Mouse (Mus musculus): ENCODE measurements at regions not wholly inside any gene's neighbourhood (a gene's known extent, or its start where the extent isn't known, plus 50 kb on each side); places are given as distances from the start of the nearest gene placed in this dataset.

GRCm38 (mm10) chr4:40537859-40538258 lies 65.9 kb downstream of the Tmem215 start:
- Histone ChIP-seq H3K9ac (ENCODE audit: low read length) (no peak overlapping the region), H3K4me2 (ENCODE audit: low read length) (no peak overlapping the region), H3K27ac (replicated peaks in 1 of 2; ENCODE audit: control insufficient read depth in 1 of 2, insufficient read depth in 1 of 2, low read depth in 2 of 2, low read length in 2 of 2) (no peak overlapping the region), H3K4me3 (ENCODE audit: control insufficient read depth in 1 of 2, insufficient read depth in 1 of 2, low read depth in 1 of 2, low read length in 2 of 2) (no peak overlapping the region), H3K9me3 (ENCODE audit: control insufficient read depth, low read length) (no peaks in the 10 kb centered on the region), H3K36me3 (ENCODE audit: control insufficient read depth, insufficient read depth, low read length) (no peaks in the 10 kb centered on the region), H3K27me3 (ENCODE audit: control insufficient read depth, insufficient read depth, low read length) (no peaks in the 10 kb centered on the region), H3K4me1 (ENCODE audit: control insufficient read depth in 2 of 2, insufficient read depth in 2 of 2, low read length in 2 of 2) (0 out of 4 replicates have a peak, but pooled peaks cover 3 to 5% of the 10 kb centered on the region in 2 experiments)
- 14% methylated on average over 3 of the region's 3 CpGs for WGBS
- no peak for ATAC-seq (ENCODE audit: insufficient number of reproducible peaks, insufficient read depth, low FRiP score, low read depth)

- no peak for ATAC-seq (ENCODE audit: insufficient number of reproducible peaks, insufficient read depth, low FRiP score, low read depth)
- Histone ChIP-seq H3K4me1 (ENCODE audit: control insufficient read depth in 2 of 2, insufficient read depth in 2 of 2, low read length in 2 of 2) (peaks cover 2 to 14% of the 10 kb centered on the region in 2 experiments), H3K9ac (ENCODE audit: low read length) (no peak overlapping the region), H3K4me2 (ENCODE audit: low read length) (peak overlapping the region; percentile 39; the same call in 1 of the 2 replicates), H3K27me3 (ENCODE audit: control insufficient read depth, insufficient read depth, low read length) (no peaks in the 10 kb centered on the region), H3K27ac (replicated peaks in 1 of 2; ENCODE audit: control insufficient read depth in 1 of 2, insufficient read depth in 1 of 2, low read depth in 2 of 2, low read length in 2 of 2) (peak overlapping the region in 1 of 2 experiments; percentile 44; a peak in 1 of 4 replicates), H3K4me3 (ENCODE audit: control insufficient read depth in 1 of 2, insufficient read depth in 1 of 2, low read depth in 1 of 2, low read length in 2 of 2) (no peak overlapping the region), H3K36me3 (ENCODE audit: control insufficient read depth, insufficient read depth, low read length) (no peaks in the 10 kb centered on the region), H3K9me3 (ENCODE audit: control insufficient read depth, low read length) (no peaks in the 10 kb centered on the region)
- 68% methylated on average over 8 of the region's 8 CpGs for WGBS
These were observed 71.4 kb downstream of the Tmem215 start for GRCm38 (mm10) chr4:40543085-40544048.

GRCm38 (mm10) chr4:40544056-40544455 lies 72.1 kb downstream of the Tmem215 start:
- no peaks in the 10 kb centered on the region for H3K27me3 ChIP-seq (ENCODE audit: control insufficient read depth, insufficient read depth, low read length)
- WGBS: 12% methylated on average over 4 of the region's 4 CpGs
- no peak for ATAC-seq (ENCODE audit: insufficient number of reproducible peaks, insufficient read depth, low FRiP score, low read depth)
- H3K4me3 ChIP-seq (ENCODE audit: control insufficient read depth in 1 of 2, insufficient read depth in 1 of 2, low read depth in 1 of 2, low read length in 2 of 2): no peak overlapping the region
- no peak overlapping the region for H3K9ac ChIP-seq (ENCODE audit: low read length)
- H3K36me3 ChIP-seq (ENCODE audit: control insufficient read depth, insufficient read depth, low read length): no peaks in the 10 kb centered on the region
- peaks cover 2 to 14% of the 10 kb centered on the region in 2 experiments for H3K4me1 ChIP-seq (ENCODE audit: control insufficient read depth in 2 of 2, insufficient read depth in 2 of 2, low read length in 2 of 2)
- H3K4me2 ChIP-seq (ENCODE audit: low read length): peak overlapping the region; percentile 39; the same call in 1 of the 2 replicates
- no peaks in the 10 kb centered on the region for H3K9me3 ChIP-seq (ENCODE audit: control insufficient read depth, low read length)
- peak overlapping the region in 1 of 2 experiments; percentile 44; a peak in 2 of 4 replicates for H3K27ac ChIP-seq (replicated peaks in 1 of 2; ENCODE audit: control insufficient read depth in 1 of 2, insufficient read depth in 1 of 2, low read depth in 2 of 2, low read length in 2 of 2)

GRCm38 (mm10) chr4:40544806-40545205 lies 72.8 kb downstream of the Tmem215 start:
- Histone ChIP-seq H3K9me3 (ENCODE audit: control insufficient read depth, low read length) (no peaks in the 10 kb centered on the region), H3K27ac (replicated peaks in 1 of 2; ENCODE audit: control insufficient read depth in 1 of 2, insufficient read depth in 1 of 2, low read depth in 2 of 2, low read length in 2 of 2) (peak overlapping the region; percentile 44 to 51; a peak in 2 of 4 replicates), H3K9ac (ENCODE audit: low read length) (no peak overlapping the region), H3K27me3 (ENCODE audit: control insufficient read depth, insufficient read depth, low read length) (no peaks in the 10 kb centered on the region), H3K4me1 (ENCODE audit: control insufficient read depth in 2 of 2, insufficient read depth in 2 of 2, low read length in 2 of 2) (peaks cover 2 to 14% of the 10 kb centered on the region in 2 experiments), H3K4me3 (ENCODE audit: control insufficient read depth in 1 of 2, insufficient read depth in 1 of 2, low read depth in 1 of 2, low read length in 2 of 2) (no peak overlapping the region), H3K4me2 (ENCODE audit: low read length) (no peak overlapping the region), H3K36me3 (ENCODE audit: control insufficient read depth, insufficient read depth, low read length) (no peaks in the 10 kb centered on the region)
- no peak for ATAC-seq (ENCODE audit: insufficient number of reproducible peaks, insufficient read depth, low FRiP score, low read depth)

GRCm38 (mm10) chr4:40545700-40546099 lies 73.7 kb downstream of the Tmem215 start:
- Histone ChIP-seq H3K9me3 (ENCODE audit: control insufficient read depth, low read length) (no peaks in the 10 kb centered on the region), H3K27me3 (ENCODE audit: control insufficient read depth, insufficient read depth, low read length) (no peaks in the 10 kb centered on the region), H3K9ac (ENCODE audit: low read length) (no peak overlapping the region), H3K36me3 (ENCODE audit: control insufficient read depth, insufficient read depth, low read length) (no peaks in the 10 kb centered on the region), H3K4me2 (ENCODE audit: low read length) (no peak overlapping the region), H3K4me3 (ENCODE audit: control insufficient read depth in 1 of 2, insufficient read depth in 1 of 2, low read depth in 1 of 2, low read length in 2 of 2) (no peak overlapping the region), H3K4me1 (ENCODE audit: control insufficient read depth in 2 of 2, insufficient read depth in 2 of 2, low read length in 2 of 2) (peaks cover 2 to 14% of the 10 kb centered on the region in 2 experiments), H3K27ac (replicated peaks in 1 of 2; ENCODE audit: control insufficient read depth in 1 of 2, insufficient read depth in 1 of 2, low read depth in 2 of 2, low read length in 2 of 2) (no peak overlapping the region)
- no peak for ATAC-seq (ENCODE audit: insufficient number of reproducible peaks, insufficient read depth, low FRiP score, low read depth)
- WGBS: 47% methylated on average over 5 of the region's 5 CpGs

GRCm38 (mm10) chr4:40559824-40560223 lies 87.8 kb downstream of the Tmem215 start:
- no peak overlapping the region for H3K4me2 ChIP-seq (ENCODE audit: low read length)
- no peaks in the 10 kb centered on the region for H3K36me3 ChIP-seq (ENCODE audit: control insufficient read depth, insufficient read depth, low read length)
- no peaks in the 10 kb centered on the region for H3K9me3 ChIP-seq (ENCODE audit: control insufficient read depth, low read length)
- no peak overlapping the region for H3K9ac ChIP-seq (ENCODE audit: low read length)
- no peaks in the 10 kb centered on the region for H3K4me1 ChIP-seq (ENCODE audit: control insufficient read depth in 2 of 2, insufficient read depth in 2 of 2, low read length in 2 of 2)
- no peaks in the 10 kb centered on the region for H3K27me3 ChIP-seq (ENCODE audit: control insufficient read depth, insufficient read depth, low read length)
- 62% methylated on average over 2 of the region's 2 CpGs for WGBS
- no peak for ATAC-seq (ENCODE audit: insufficient number of reproducible peaks, insufficient read depth, low FRiP score, low read depth)
- no peak overlapping the region for H3K27ac ChIP-seq (replicated peaks in 1 of 2; ENCODE audit: control insufficient read depth in 1 of 2, insufficient read depth in 1 of 2, low read depth in 2 of 2, low read length in 2 of 2)
- H3K4me3 ChIP-seq (ENCODE audit: control insufficient read depth in 1 of 2, insufficient read depth in 1 of 2, low read depth in 1 of 2, low read length in 2 of 2): no peak overlapping the region

GRCm38 (mm10) chr4:40573300-40573699 lies 101.3 kb downstream of the Tmem215 start:
- Histone ChIP-seq H3K9me3 (ENCODE audit: control insufficient read depth, low read length) (no peaks in the 10 kb centered on the region), H3K27me3 (ENCODE audit: control insufficient read depth, insufficient read depth, low read length) (no peaks in the 10 kb centered on the region), H3K27ac (replicated peaks in 1 of 2; ENCODE audit: control insufficient read depth in 1 of 2, insufficient read depth in 1 of 2, low read depth in 2 of 2, low read length in 2 of 2) (no peak overlapping the region), H3K36me3 (ENCODE audit: control insufficient read depth, insufficient read depth, low read length) (no peaks in the 10 kb centered on the region), H3K4me2 (ENCODE audit: low read length) (no peak overlapping the region), H3K4me3 (ENCODE audit: control insufficient read depth in 1 of 2, insufficient read depth in 1 of 2, low read depth in 1 of 2, low read length in 2 of 2) (no peak overlapping the region), H3K4me1 (ENCODE audit: control insufficient read depth in 2 of 2, insufficient read depth in 2 of 2, low read length in 2 of 2) (no peaks in the 10 kb centered on the region), H3K9ac (ENCODE audit: low read length) (no peak overlapping the region)
- WGBS: 72% methylated on average over 1 of the region's 1 CpGs
- no peak for ATAC-seq (ENCODE audit: insufficient number of reproducible peaks, insufficient read depth, low FRiP score, low read depth)
